11 mouse cellular contexts compared by ENCODE assay signal in the genomic region with DNA sequence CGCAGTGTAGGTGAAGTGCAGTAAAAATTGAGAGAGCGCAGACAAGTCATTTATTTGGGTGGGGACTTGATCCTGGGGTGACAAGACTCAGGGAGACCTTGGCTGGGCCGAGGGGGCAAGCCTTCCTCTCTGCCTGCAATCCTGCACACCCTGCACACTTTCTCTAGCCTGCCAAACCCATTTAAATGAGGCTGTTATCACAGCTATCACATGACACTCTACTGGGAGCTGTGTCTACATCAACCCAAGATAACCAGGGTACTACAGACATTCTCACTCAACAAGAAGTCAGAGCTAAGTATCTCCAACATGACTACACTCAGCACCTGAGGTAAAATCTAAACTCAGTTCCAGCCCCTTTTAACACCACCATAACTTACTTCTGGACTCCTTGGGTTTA. TPM values are rescaled to one million over a fixed set of nuclear protein-coding genes. Genes with fewer than 3 reads are reported as not detected.
DNase-seq lines count a peak whose midpoint lies in the region; ATAC-seq and TF ChIP-seq lines count a peak whose summit lies in the region.
"Had no signal": no experiment of that assay in that cellular context is flagged by ENCODE, and none has a peak within 500 bp of the region (broad histone marks: within the 10 kb centered on the region; RNA-seq: fewer than 3 reads in every experiment).

No protein-coding gene starts in this region.

- H3K4me3 ChIP-seq in gastrocnemius, adult 2 months, result peak overlapping the region; percentile 53
- peak overlapping the region; percentile 75 for H3K4me3 ChIP-seq in megakaryocyte, embryonic 14.5 days (replicated peaks)
- H3K4me3 ChIP-seq in intestine, embryonic 15.5 days (replicated peaks), result no peak overlapping the region
- H3K4me3 ChIP-seq in stomach, embryonic 16.5 days (replicated peaks; ENCODE audit: low read length), result peak overlapping the region; percentile 0

- no peaks in the 10 kb centered on the region for H3K9me3 ChIP-seq in megakaryocyte, embryonic 14.5 days
- no peaks in the 10 kb centered on the region for H3K9me3 ChIP-seq in intestine, embryonic 15.5 days
- H3K9me3 ChIP-seq in stomach, embryonic 16.5 days (replicated peaks; ENCODE audit: control insufficient read depth, low read length), result no peaks in the 10 kb centered on the region

- H3K4me2 ChIP-seq in intestine, embryonic 15.5 days (replicated peaks), result peak overlapping the region; percentile 10
- peak overlapping the region; percentile 35 for H3K4me2 ChIP-seq in stomach, embryonic 16.5 days (ENCODE audit: low read depth, low read length)

- no peak for ATAC-seq in megakaryocyte, adult 5-6 weeks (ENCODE audit: poor library complexity, severe bottlenecking)
- peak; percentile 84 for ATAC-seq in intestine, embryonic 15.5 days
- no peak; the same call in 1 of the 2 replicates for ATAC-seq in stomach, embryonic 16.5 days (ENCODE audit: insufficient read depth, low FRiP score)

- peak overlapping the region; percentile 39; the same call in 1 of the 2 replicates for H3K27ac ChIP-seq in gastrocnemius, adult 2 months
- peak overlapping the region; percentile 48; the same call in 1 of the 2 replicates for H3K27ac ChIP-seq in intestine, embryonic 15.5 days
- H3K27ac ChIP-seq in stomach, embryonic 16.5 days (ENCODE audit: low read length), result peak overlapping the region; percentile 58

- H3K27me3 ChIP-seq in megakaryocyte, embryonic 14.5 days (replicated peaks), result no peaks in the 10 kb centered on the region
- no peaks in the 10 kb centered on the region for H3K27me3 ChIP-seq in intestine, embryonic 15.5 days (replicated peaks)
- H3K27me3 ChIP-seq in stomach, embryonic 16.5 days (ENCODE audit: control insufficient read depth, insufficient read depth, low read length), result no peaks in the 10 kb centered on the region

- peaks cover 69% of the 10 kb centered on the region for H3K36me3 ChIP-seq in megakaryocyte, embryonic 14.5 days (replicated peaks; ENCODE audit: low read length)
- H3K36me3 ChIP-seq in intestine, embryonic 15.5 days, result peaks cover 12% of the 10 kb centered on the region; the same call in 1 of the 2 replicates
- H3K36me3 ChIP-seq in stomach, embryonic 16.5 days (ENCODE audit: control insufficient read depth, insufficient read depth, low read length), result peaks cover 19% of the 10 kb centered on the region

- peaks cover 91% of the 10 kb centered on the region for H3K4me1 ChIP-seq in megakaryocyte, embryonic 14.5 days
- peaks cover 56% of the 10 kb centered on the region for H3K4me1 ChIP-seq in intestine, embryonic 15.5 days (replicated peaks)
- peaks cover 82% of the 10 kb centered on the region for H3K4me1 ChIP-seq in stomach, embryonic 16.5 days (ENCODE audit: control insufficient read depth, insufficient read depth, low read length)

- no peak for TF ChIP-seq CTCF in gastrocnemius, adult 2 months (IDR thresholded peaks at IDR 0.05)

- 49% methylated on average over 3 of the region's 3 CpGs for WGBS in intestine, embryonic 15.5 days
- 51% methylated on average over 3 of the region's 3 CpGs for WGBS in stomach, embryonic 16.5 days

- DNase-seq in gastrocnemius, adult 2 months, result no peak
- no peak for DNase-seq in gastrocnemius, postnatal 25 days
- no peak for DNase-seq in cerebellum, adult 11 months
- DNase-seq in cerebellum, postnatal 10 days, result no peak
- DNase-seq: cerebellum, adult 9-10 months; kidney, adult 8-10 months; spleen, adult 18-20 months had no signal

- intact Hi-C loops in gastrocnemius, adult 2 months (cut with DNase I), result loop anchor here (10.0 kb wide), 1 partner anchor 564 kb away; no protein-coding TSS in a partner anchor

- no peak overlapping the region for H3K9ac ChIP-seq in intestine, embryonic 15.5 days
- H3K9ac ChIP-seq in stomach, embryonic 16.5 days (ENCODE audit: low read length), result peak overlapping the region; percentile 4; the same call in 1 of the 2 replicates

RNA-seq across cellular contexts. Expression of gene Pik3r1, which starts 7.1 kb away (rescaled TPM):
- 10 to 100 TPM; 41.3 to 52.1 TPM for total RNA-seq in gastrocnemius, adult 2 months (2021)
- total RNA-seq in gastrocnemius, postnatal 25 days (2021), result 10 to 100 TPM; 25.4 to 27.0 TPM
- polyA plus RNA-seq in megakaryocyte, embryonic 14.5 days (2012; ENCODE audit: insufficient read depth, low replicate concordance), result 3.9 and 4.2 TPM in 2 replicates
- 67.7 and 93.8 TPM in 2 replicates for total RNA-seq in megakaryocyte, adult 5-6 weeks (2015)
- total RNA-seq in megakaryocyte, adult 5-6 weeks (2017), result 56.5 and 69.6 TPM in 2 replicates
- 29.6 and 30.8 TPM in 2 replicates for polyA plus RNA-seq in intestine, embryonic 15.5 days (2015; fragmentation: Nextera tagmentation; extraction: Ambion mirVana)
- 53.0 and 59.5 TPM in 2 replicates for polyA plus RNA-seq in stomach, embryonic 16.5 days (2015; fragmentation: Nextera tagmentation; extraction: Ambion mirVana)
